Mouse (Mus musculus) myocyte (in vitro differentiated cells): ENCODE measurements at regions not wholly inside any gene's neighbourhood (a gene's known extent, or its start where the extent isn't known, plus 50 kb on each side); places are given as distances from the start of the nearest gene placed in this dataset.

Experiments
- CEBPB ChIP-seq: IDR thresholded peaks from 2 replicates; pipeline ENCODE4 v1.6.1; 2011; ENCODE audit warnings: mild to moderate bottlenecking, moderate library complexity; ENCODE audit not compliant: poor library complexity, insufficient read depth, severe bottlenecking
- E2F4 ChIP-seq: IDR thresholded peaks from one replicate; pipeline ENCODE4 v1.6.1; 2011; ENCODE audit warnings: mild to moderate bottlenecking, control low read depth, moderate library complexity; ENCODE audit not compliant: insufficient read depth
- MAX ChIP-seq: IDR thresholded peaks from one replicate; pipeline ENCODE4 v1.6.1; 2011; ENCODE audit warnings: low read depth, mild to moderate bottlenecking, control low read depth
- MYOD1 ChIP-seq, 3 experiments: IDR thresholded peaks; one replicate each; pipeline ENCODE4 v1.6.1; 2011; ENCODE audit warnings: control low read depth in 2 of 3, low read depth in 2 of 3, mild to moderate bottlenecking in 2 of 3, moderate library complexity in 1 of 3; ENCODE audit not compliant: insufficient read length in 2 of 3, control insufficient read depth in 1 of 3
- MYOG ChIP-seq, 3 experiments: IDR thresholded peaks; one replicate each; pipeline ENCODE4 v1.6.1; 2011; ENCODE audit warnings: control low read depth in 2 of 3, low read depth in 2 of 3, mild to moderate bottlenecking in 2 of 3; ENCODE audit not compliant: insufficient read length in 2 of 3, control insufficient read depth in 1 of 3, insufficient read depth in 1 of 3
- POLR2A ChIP-seq: IDR thresholded peaks from one replicate; pipeline ENCODE4 v1.6.1; 2011; ENCODE audit warnings: low read depth, mild to moderate bottlenecking, control low read depth, moderate library complexity; ENCODE audit not compliant: insufficient read length
- POLR2AphosphoS2 ChIP-seq: IDR thresholded peaks from one replicate; pipeline ENCODE4 v1.6.1; 2011; ENCODE audit warnings: low read depth, control low read depth; ENCODE audit not compliant: insufficient read length
- REST ChIP-seq: IDR thresholded peaks from one replicate; pipeline ENCODE4 v1.6.1; 2011; ENCODE audit warnings: mild to moderate bottlenecking, control low read depth, moderate library complexity; ENCODE audit not compliant: insufficient read depth, insufficient read length
- SRF ChIP-seq: IDR thresholded peaks from one replicate; pipeline ENCODE4 v1.6.1; 2011; ENCODE audit warnings: low read depth; ENCODE audit not compliant: control insufficient read depth, insufficient read length
- TCF12 ChIP-seq: IDR thresholded peaks from one replicate; pipeline ENCODE4 v1.6.1; 2011; ENCODE audit warnings: mild to moderate bottlenecking, control low read depth; ENCODE audit not compliant: poor library complexity, insufficient read depth, severe bottlenecking
- USF1 ChIP-seq: IDR thresholded peaks from one replicate; pipeline ENCODE4 v1.6.1; 2011; ENCODE audit warnings: low read depth, mild to moderate bottlenecking, control low read depth, moderate library complexity

DNA sequence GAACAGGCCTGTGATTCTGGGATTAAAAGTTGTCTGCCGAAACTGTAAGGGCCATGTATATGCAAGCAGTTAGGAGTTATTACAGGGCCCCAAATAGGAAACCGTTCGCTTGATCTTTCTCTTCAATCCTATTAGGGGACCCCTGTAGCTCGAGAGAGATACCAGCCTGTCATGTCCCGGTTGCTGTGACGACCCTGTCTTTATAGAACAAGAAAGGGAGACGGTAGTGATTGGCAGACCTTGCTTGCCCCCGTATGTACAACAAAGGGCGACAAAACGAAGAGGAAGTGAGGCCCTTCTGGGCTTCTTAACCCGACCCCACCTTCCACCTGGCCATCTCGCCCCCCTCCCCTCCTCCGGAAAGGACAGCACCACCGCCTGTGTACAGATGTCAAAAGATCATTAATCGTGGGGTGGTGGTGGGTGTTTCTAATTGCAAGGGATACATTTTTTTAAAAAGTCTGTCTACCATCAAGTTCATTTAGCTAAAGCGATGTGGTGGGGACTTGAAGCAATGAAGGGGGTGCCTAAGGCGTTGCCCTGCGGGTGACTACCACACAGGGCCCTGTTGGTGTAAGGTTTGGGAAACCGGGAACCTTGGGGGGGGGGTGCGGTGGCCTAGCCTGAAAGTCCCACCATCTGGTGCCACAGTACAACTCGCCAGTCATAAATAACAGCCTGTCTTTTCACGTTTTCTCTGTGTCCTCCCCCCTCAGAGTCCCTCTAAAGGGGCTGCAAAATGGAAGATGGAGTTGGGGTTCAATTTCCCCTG, 155.1 kb downstream of the Insig2 start:
- TF ChIP-seq POLR2A (no peak), USF1 (no peak), POLR2AphosphoS2 (no peak), MYOD1 (IDR thresholded peaks at IDR 0.05; ENCODE audit: control insufficient read depth in 1 of 3, insufficient read length in 2 of 3, low read depth in 2 of 3) (no peak), MAX (no peak), MYOG (IDR thresholded peaks at IDR 0.05; ENCODE audit: control insufficient read depth in 1 of 3, insufficient read depth in 1 of 3, insufficient read length in 2 of 3, low read depth in 2 of 3) (no peak), E2F4 (no peak), CEBPB (no peak), TCF12 (no peak), REST (no peak), SRF (no peak)
